Mouse (Mus musculus) frontal cortex, adult 2 months (tissue): ENCODE measurements around the gene Morc3. TPM values are rescaled to one million over a fixed set of nuclear protein-coding genes. Genes with fewer than 3 reads are reported as not detected.

Source experiments
- DNase-seq, 2 experiments: peaks; one replicate each; pipeline ENCODE4 v3.0.0; 2022; ENCODE audit warnings: low spot score in 1 of 2; ENCODE audit errors: extremely low spot score in 1 of 2
- polyA plus RNA-seq: library from polyadenylated mRNA; depleted of rRNA; stranded (reverse); fragments of >200 nt; gene quantifications from 2 replicates; pipeline ENCODE4 v1.2.3, GENCODE M21; 2012; rRNA removed

Morc3 gene
- 22.1 and 24.6 TPM in 2 replicates for polyA plus RNA-seq

- peak; percentile 98 to 100 for DNase-seq
Observed at GRCm38 (mm10) chr16:93831627-93832395, at the start of gene Morc3. Morc3 (plus strand) TSS chr16:93832121.

DNA sequence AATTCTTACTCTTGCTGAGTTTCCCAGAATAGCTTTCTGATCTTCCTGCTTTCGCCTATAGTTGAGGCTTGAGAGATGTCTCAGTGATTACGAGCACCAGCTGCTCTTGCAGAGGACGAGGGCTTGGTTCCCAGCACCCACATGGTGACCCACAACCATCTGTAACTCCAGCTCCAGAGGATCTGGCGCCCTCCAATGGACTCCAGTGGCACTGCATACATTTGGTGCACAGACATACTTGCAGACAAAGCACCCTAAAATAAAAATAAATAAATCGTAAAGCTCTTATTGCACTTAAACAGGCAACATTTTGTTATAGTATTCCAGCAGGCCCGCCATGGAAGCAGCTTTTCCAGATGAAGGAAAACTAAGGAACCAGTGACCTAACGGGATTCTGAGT is 47.7 kb upstream of the Morc3 start:
- DNase-seq, result no peak

DNA sequence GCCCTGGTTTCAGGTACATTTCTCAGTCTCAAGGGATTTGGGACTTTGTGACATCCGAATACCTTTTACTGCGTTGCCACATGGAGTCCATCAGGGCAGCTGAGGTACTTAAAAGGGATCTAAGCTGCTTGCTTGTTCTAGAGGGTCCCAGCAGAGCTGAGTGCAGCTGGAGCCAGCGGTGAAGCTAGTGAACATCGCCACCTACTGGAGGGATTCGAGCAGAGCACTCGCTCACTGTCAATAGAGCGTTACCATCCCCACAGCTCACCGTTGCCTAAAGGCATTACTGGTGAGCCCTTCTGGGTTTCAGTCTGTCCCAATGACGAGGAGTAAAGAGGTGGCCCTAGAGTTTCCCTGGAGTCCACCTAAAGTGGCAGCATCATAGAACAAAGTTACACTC is 46.1 kb upstream of the Morc3 start:
- peak in 1 of 2 experiments; percentile 78 for DNase-seq

- DNase-seq, result no peak
Observed at GRCm38 (mm10) chr16:93788388-93788787, 43.5 kb upstream of the Morc3 start.

GRCm38 (mm10) chr16:93788881-93789280 is 43.0 kb upstream of the Morc3 start:
- DNase-seq, result no peak

DNA sequence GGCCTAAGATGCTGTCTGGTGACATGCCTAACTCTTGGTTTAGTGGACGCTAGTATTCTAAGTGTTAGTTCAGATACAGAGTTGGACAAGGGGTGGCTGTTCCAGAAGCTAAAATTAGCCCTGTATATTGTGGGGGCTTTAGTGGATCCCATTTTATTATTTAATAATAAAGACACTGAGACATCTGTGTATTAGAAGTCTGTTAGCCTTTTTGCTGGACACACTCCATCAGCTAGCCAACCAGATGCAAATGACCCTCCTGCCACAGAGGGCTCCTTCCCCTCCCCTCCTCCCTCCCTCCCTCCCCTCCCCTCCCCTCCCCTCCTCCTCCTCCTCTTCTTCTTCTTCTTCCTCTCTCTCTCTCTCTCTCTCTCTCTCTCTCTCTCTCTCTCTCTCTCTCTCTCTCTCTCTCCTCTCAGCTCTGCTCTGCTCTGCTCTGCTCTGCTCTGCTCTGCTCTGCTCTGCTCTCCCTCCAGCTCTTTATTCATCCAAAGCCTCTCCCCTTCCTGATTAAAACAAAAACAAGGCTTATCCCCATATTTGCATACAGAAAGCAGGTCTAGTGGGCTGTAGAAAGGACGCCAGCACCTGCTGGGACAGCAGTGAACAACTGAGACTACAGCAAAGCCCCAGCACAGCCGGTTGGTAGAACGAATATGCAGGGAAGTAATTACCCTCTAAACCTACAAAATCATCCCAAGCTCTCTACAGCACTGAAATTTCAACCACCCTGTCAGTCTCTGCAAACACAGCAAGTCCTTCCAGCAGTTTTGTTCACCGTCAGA is 41.8 kb upstream of the Morc3 start:
- DNase-seq, result no peak

- DNase-seq, result no peak
Observed at GRCm38 (mm10) chr16:93792981-93793630, 38.8 kb upstream of the Morc3 start.

DNA sequence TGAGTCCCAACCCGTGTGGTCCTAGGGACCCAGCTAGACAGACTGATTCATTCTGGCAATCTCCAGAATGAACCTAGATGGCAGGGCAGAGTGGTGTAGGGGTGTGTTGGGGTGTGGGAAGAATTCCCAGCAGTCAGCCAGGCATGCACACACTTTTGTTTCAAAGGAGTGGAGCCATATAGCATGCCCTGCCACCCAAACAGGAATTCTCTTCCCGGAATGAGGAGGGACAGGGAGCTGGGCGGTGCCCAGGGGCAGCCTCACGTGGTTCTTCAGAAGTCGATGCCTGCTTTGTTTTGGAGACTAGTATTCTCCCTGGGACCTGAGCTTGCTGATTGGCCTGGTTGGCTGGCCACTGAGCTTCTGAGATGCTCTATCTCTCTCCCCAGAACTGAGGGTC is 37.1 kb upstream of the Morc3 start:
- no peak for DNase-seq

DNA sequence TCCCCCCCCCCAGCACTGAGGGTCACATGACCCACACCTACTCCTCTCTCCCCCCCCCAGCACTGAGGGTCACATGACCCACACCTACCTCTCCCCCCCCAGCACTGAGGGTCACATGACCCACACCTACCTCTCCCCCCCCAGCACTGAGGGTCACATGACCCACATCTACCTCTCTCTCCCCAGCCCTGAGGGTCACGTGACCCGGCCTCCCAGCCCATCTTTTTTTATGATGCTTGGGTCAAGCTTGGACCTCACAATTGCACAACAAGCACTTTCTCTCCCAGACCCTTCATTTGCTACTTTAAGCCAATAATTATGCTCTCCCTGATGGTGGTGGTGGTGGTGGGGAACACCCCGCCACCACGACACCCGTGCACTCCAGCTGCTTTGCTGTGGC is 36.5 kb upstream of the Morc3 start:
- DNase-seq, result no peak

GRCm38 (mm10) chr16:93797021-93797840 is 34.7 kb upstream of the Morc3 start:
- peak in 1 of 2 experiments; percentile 47 for DNase-seq

GRCm38 (mm10) chr16:93797841-93798492 is 34.0 kb upstream of the Morc3 start:
- DNase-seq, result peak; percentile 36 to 58

- DNase-seq, result no peak
Observed at GRCm38 (mm10) chr16:93798623-93799022, 33.3 kb upstream of the Morc3 start.

GRCm38 (mm10) chr16:93799071-93799470 is 32.9 kb upstream of the Morc3 start:
- no peak for DNase-seq

DNA sequence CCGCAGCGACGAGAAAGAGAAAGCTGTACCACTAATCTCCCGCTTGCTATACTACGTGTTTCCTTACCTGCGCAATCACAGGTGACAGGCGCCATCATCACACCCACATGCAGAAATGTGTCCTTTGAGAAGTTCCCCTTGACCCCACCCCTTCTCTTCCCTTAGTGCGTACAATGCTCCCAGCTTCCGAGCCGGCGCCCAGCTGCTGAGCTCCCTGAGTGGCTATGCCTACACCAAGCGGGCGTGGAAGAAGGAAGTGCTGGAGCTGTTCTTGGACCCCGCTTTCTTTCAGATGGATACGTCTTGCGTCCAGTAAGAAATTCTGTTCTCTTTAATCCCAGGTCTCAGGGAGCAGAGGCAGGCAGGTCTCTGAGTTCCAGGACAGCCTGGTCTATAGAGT is 32.0 kb upstream of the Morc3 start:
- DNase-seq, result no peak

- DNase-seq, result no peak
Observed at GRCm38 (mm10) chr16:93807167-93807566, 24.8 kb upstream of the Morc3 start.

GRCm38 (mm10) chr16:93807961-93808554 is 23.9 kb upstream of the Morc3 start:
- DNase-seq, result no peak

DNA sequence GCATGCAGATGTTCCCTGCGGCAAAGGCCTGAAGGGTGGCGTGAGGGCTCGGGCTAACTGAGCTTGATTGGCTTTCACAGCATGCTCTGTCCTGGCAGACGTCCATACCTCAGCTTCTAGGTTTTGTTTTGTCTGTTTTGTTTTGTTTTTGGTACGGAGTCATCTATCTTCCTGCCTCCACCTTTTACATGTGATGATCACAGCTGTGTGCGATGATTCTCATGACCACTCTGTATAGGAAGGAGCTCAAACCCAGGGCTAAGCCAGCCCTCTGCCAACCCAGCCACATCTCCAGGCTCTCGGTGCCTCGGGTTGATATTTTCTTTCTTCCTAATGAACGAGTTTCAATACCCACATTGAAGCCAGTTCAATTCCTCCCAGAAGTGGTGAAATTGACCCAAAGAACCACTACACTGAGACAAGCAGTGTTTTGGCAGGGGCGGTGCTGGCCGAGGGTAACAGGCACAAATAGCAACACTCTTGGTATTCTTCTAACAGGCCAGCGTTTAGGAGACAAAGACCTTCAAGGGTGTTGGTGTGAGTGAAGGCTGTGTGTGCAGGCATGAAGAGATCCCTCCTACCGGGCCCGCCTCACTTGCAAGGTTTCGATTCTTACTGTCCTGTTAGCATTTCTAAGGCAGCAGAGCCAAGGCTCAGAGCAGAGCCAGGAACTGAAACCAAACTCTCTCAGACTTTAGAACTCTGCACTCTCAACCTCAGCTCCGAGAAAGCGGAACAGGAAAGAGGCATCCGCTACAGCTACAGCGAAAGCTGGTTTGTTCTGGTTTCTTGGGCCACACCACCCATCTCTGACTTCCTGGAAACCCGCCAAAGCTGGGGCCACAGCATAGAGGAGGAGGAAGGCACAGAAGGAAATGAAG is 15.8 kb upstream of the Morc3 start:
- peak in 1 of 2 experiments; percentile 46 for DNase-seq

- no peak for DNase-seq
Observed at GRCm38 (mm10) chr16:93816861-93817260, 15.1 kb upstream of the Morc3 start.

GRCm38 (mm10) chr16:93817371-93817770 is 14.6 kb upstream of the Morc3 start:
- DNase-seq, result no peak
